Mouse (Mus musculus): ENCODE data around the gene Mrm1. TPM values are rescaled to one million over a fixed set of nuclear protein-coding genes. Genes with fewer than 3 reads are reported as not detected.

Mrm1 gene
- total and polyA plus RNA-seq, 2 experiments from 2014 or later, result 13.1 to 15.5 TPM

- TF ChIP-seq CTCF (IDR thresholded peaks at IDR 0.05), result peak; percentile 97
- DNase-seq (ENCODE audit: low spot score) (peak; percentile 85), ATAC-seq (ENCODE audit: low FRiP score) (0 out of 2 replicates have a peak, but pooled peaks have one; percentile 54)
- Histone ChIP-seq H3K27me3 (ENCODE audit: insufficient read depth, low read length) (no peaks in the 10 kb centered on the region), H3K4me3 (ENCODE audit: low read depth, low read length) (no peak overlapping the region), H3K9ac (replicated peaks; ENCODE audit: low read length, poor library complexity, severe bottlenecking) (no peak overlapping the region), H3K36me3 (ENCODE audit: insufficient read depth, low read length) (no peaks in the 10 kb centered on the region), H3K9me3 (ENCODE audit: low read length) (no peaks in the 10 kb centered on the region), H3K4me1 (ENCODE audit: insufficient read depth, low read length) (no peaks in the 10 kb centered on the region), H3K4me2 (ENCODE audit: low read depth, low read length, poor library complexity, severe bottlenecking) (no peak overlapping the region), H3K27ac (ENCODE audit: low read depth, low read length) (no peak overlapping the region)
- WGBS, result 17% methylated on average over 21 of the region's 21 CpGs
These were observed 21.5 kb downstream of the Mrm1 start for GRCm38 (mm10) chr11:84797627-84798353.

GRCm38 (mm10) chr11:84797026-84797425, 22.3 kb downstream of the Mrm1 start:
- no peak overlapping the region for H3K9ac ChIP-seq (replicated peaks; ENCODE audit: low read length, poor library complexity, severe bottlenecking)
- ATAC-seq (ENCODE audit: low FRiP score) (no peak), DNase-seq (ENCODE audit: low spot score) (no peak)
- no peaks in the 10 kb centered on the region for H3K27me3 ChIP-seq (ENCODE audit: insufficient read depth, low read length)
- no peaks in the 10 kb centered on the region for H3K9me3 ChIP-seq (ENCODE audit: low read length)
- H3K4me1 ChIP-seq (ENCODE audit: insufficient read depth, low read length), result no peaks in the 10 kb centered on the region
- 30% methylated on average over 10 of the region's 10 CpGs for WGBS
- no peaks in the 10 kb centered on the region for H3K36me3 ChIP-seq (ENCODE audit: insufficient read depth, low read length)
- H3K27ac ChIP-seq (ENCODE audit: low read depth, low read length), result no peak overlapping the region
- H3K4me3 ChIP-seq (ENCODE audit: low read depth, low read length), result no peak overlapping the region
- no peak for TF ChIP-seq CTCF (IDR thresholded peaks at IDR 0.05)
- H3K4me2 ChIP-seq (ENCODE audit: low read depth, low read length, poor library complexity, severe bottlenecking), result no peak overlapping the region

- Histone ChIP-seq H3K4me2 (ENCODE audit: low read depth, low read length, poor library complexity, severe bottlenecking) (peak overlapping the region; percentile 45), H3K27ac (ENCODE audit: low read depth, low read length) (no peak overlapping the region), H3K9ac (replicated peaks; ENCODE audit: low read length, poor library complexity, severe bottlenecking) (0 out of 2 replicates have a peak overlapping the region, but pooled peaks have one; percentile 14), H3K4me1 (ENCODE audit: insufficient read depth, low read length) (no peaks in the 10 kb centered on the region), H3K36me3 (ENCODE audit: insufficient read depth, low read length) (no peaks in the 10 kb centered on the region), H3K4me3 (ENCODE audit: low read depth, low read length) (peak overlapping the region; percentile 18), H3K27me3 (ENCODE audit: insufficient read depth, low read length) (no peaks in the 10 kb centered on the region), H3K9me3 (ENCODE audit: low read length) (no peaks in the 10 kb centered on the region)
- DNase-seq (ENCODE audit: low spot score) (peak; percentile 88), ATAC-seq (ENCODE audit: low FRiP score) (peak; percentile 84; the same call in 1 of the 2 replicates)
- TF ChIP-seq CTCF (IDR thresholded peaks at IDR 0.05), result peak; percentile 99
- 5% methylated on average over 17 of the region's 17 CpGs for WGBS
These were observed 24.7 kb downstream of the Mrm1 start for GRCm38 (mm10) chr11:84794496-84795113.

GRCm38 (mm10) chr11:84793545-84793944, 25.8 kb downstream of the Mrm1 start:
- no peaks in the 10 kb centered on the region for H3K4me1 ChIP-seq (ENCODE audit: insufficient read depth, low read length)
- TF ChIP-seq CTCF (IDR thresholded peaks at IDR 0.05), result no peak
- DNase-seq (ENCODE audit: low spot score), result no peak

GRCm38 (mm10) chr11:84790383-84790782, 28.9 kb downstream of the Mrm1 start:
- ATAC-seq (ENCODE audit: low FRiP score) (no peak), DNase-seq (ENCODE audit: low spot score) (peak; percentile 44)
- Histone ChIP-seq H3K4me3 (ENCODE audit: low read depth, low read length) (no peak overlapping the region), H3K9me3 (ENCODE audit: low read length) (no peaks in the 10 kb centered on the region), H3K27ac (ENCODE audit: low read depth, low read length) (no peak overlapping the region), H3K36me3 (ENCODE audit: insufficient read depth, low read length) (no peaks in the 10 kb centered on the region), H3K9ac (replicated peaks; ENCODE audit: low read length, poor library complexity, severe bottlenecking) (no peak overlapping the region), H3K4me1 (ENCODE audit: insufficient read depth, low read length) (no peaks in the 10 kb centered on the region), H3K4me2 (ENCODE audit: low read depth, low read length, poor library complexity, severe bottlenecking) (no peak overlapping the region), H3K27me3 (ENCODE audit: insufficient read depth, low read length) (no peaks in the 10 kb centered on the region)
- 55% methylated on average over 6 of the region's 6 CpGs for WGBS
- TF ChIP-seq CTCF (IDR thresholded peaks at IDR 0.05), result peak; percentile 39

More at GRCm38 (mm10) chr11:84793545-84793944, 25.8 kb downstream of the Mrm1 start:
- H3K36me3 ChIP-seq (ENCODE audit: insufficient read depth, low read length), result no peaks in the 10 kb centered on the region
- no peak for ATAC-seq (ENCODE audit: low FRiP score)
- H3K9me3 ChIP-seq (ENCODE audit: low read length), result no peaks in the 10 kb centered on the region
- H3K4me3 ChIP-seq (ENCODE audit: low read depth, low read length), result no peak overlapping the region
- no peaks in the 10 kb centered on the region for H3K27me3 ChIP-seq (ENCODE audit: insufficient read depth, low read length)
- no peak overlapping the region for H3K27ac ChIP-seq (ENCODE audit: low read depth, low read length)
- no peak overlapping the region for H3K9ac ChIP-seq (replicated peaks; ENCODE audit: low read length, poor library complexity, severe bottlenecking)
- no peak overlapping the region for H3K4me2 ChIP-seq (ENCODE audit: low read depth, low read length, poor library complexity, severe bottlenecking)
